Mouse (Mus musculus) small intestine, adult 2 months (tissue): ENCODE measurements around the gene Etv4.

Source experiments
- CTCF ChIP-seq: fragments of 200-500 bp; IDR thresholded peaks from 2 replicates; pipeline ENCODE4 v1.5.1; 2012; ENCODE audit warnings: low read depth, mild to moderate bottlenecking, control low read depth, inconsistent platforms, low read length, moderate library complexity, mixed read lengths; ENCODE audit not compliant: insufficient replicate concordance, insufficient read length; ENCODE audit errors: extremely low read depth
- POLR2A ChIP-seq: fragments of 200-500 bp; IDR thresholded peaks from 2 replicates; pipeline ENCODE4 v1.6.1; 2012; ENCODE audit warnings: low read depth, mild to moderate bottlenecking, control low read depth, inconsistent platforms, low read length, moderate library complexity

GRCm38 (mm10) chr11:101758431-101758830 lies 26.7 kb downstream of the Etv4 start:
- TF ChIP-seq CTCF: no peak
- TF ChIP-seq POLR2A: no peak
